Mouse (Mus musculus): Measurements from ENCODE around the gene Riox2. TPM values are rescaled to one million over a fixed set of nuclear protein-coding genes. Genes with fewer than 3 reads are reported as not detected.
"Not testable (repeated sequence)": the region's sequence is repeated elsewhere in the genome, so short reads cannot be mapped to it uniquely, and the experiment has no call there.

Gene Riox2
- 31.6 and 34.7 TPM in 2 replicates for polyA plus RNA-seq (2014; fragmentation: Nextera tagmentation; extraction: Ambion mirVana)

DNA sequence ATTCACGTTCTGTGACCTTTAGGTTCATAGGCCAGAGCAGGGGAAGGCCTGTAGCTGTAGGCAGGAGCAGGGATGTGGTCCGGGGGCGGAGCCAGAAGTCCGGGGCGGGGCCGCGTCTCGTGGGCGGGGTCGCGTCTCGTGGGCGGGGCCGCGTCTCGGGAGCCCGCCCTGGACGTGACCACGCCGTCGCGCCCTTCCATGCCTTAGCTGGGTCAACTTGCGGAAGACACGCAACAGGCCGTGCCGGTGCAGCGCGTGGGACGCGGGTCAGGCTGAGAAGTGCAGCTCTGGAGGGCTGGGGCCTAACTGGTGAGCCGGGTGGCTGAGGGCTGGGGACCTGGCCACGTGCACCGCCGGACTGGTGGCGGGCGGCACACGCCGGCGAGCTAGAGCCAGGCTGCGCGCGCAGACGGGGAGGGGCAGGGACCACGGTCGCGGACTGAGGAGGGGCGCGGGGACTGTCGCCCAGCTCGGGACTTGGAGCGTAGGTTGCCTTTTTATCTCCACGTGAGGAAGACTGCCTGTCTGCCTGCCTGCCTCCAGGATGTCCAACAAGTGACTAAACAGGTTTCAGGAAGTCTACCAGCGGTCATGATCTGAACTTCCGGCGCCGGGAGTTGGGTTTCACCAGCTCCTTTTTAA is at the start of gene Riox2:
Gene Riox2 (plus strand): TSS at position 139 of the 642 bp plus-strand sequence.
- ATAC-seq (ENCODE audit: insufficient read depth) (peak; percentile 96), DNase-seq (peak; percentile 89)
- Histone ChIP-seq H3K27me3 (ENCODE audit: insufficient read depth, low read length) (no peaks in the 10 kb centered on the region), H3K27ac (ENCODE audit: low read depth) (peak within 1 kb of the TSS; percentile 63; the same call in 1 of the 2 replicates), H3K4me1 (ENCODE audit: insufficient read depth) (no peaks in the 10 kb centered on the region), H3K36me3 (ENCODE audit: insufficient read depth) (0 out of 2 replicates have a peak, but pooled peaks cover 10% of the 10 kb centered on the region), H3K4me3 (ENCODE audit: low read depth, low read length) (peak within 1 kb of the TSS; percentile 67), H3K4me2 (peak within 1 kb of the TSS; percentile 67), H3K9ac (peak within 1 kb of the TSS; percentile 59), H3K9me3 (ENCODE audit: low read depth, low read length) (no peaks in the 10 kb centered on the region)
- under 1% methylated on average over 51 of the region's 56 CpGs for WGBS
- no peak for TF ChIP-seq CTCF (IDR thresholded peaks at IDR 0.05; ENCODE audit: low read depth)

DNA sequence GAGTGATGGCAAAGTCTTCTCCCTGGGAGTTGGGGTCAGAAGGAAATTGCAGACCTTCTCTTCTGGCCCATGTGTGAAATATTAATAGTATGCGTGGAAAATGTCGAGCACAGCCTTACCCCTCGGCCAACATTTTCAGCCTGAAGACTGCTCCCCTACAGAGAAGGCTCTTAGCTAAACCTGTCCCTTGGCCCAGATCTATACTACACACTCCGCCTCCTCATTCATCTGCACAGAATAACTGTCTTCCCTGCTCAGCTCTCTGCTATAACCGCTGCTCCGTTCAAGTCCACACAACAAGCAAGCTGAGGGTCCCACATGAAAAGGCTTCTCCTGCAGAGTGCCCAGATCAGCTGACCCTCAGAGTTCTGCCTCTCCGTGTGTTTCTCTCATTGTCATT is 43.6 kb upstream of the Riox2 start:
- no peak for DNase-seq
- no peak overlapping the region for H3K27ac ChIP-seq (ENCODE audit: low read depth)
- WGBS = 72% methylated on average over 7 of the region's 7 CpGs
- no peak overlapping the region for H3K4me2 ChIP-seq
- ATAC-seq (ENCODE audit: insufficient read depth) = no peak
- H3K9me3 ChIP-seq (ENCODE audit: low read depth, low read length) = no peaks in the 10 kb centered on the region
- H3K4me1 ChIP-seq (ENCODE audit: insufficient read depth) = no peaks in the 10 kb centered on the region
- H3K36me3 ChIP-seq (ENCODE audit: insufficient read depth) = no peaks in the 10 kb centered on the region
- H3K9ac ChIP-seq = no peak overlapping the region
- no peaks in the 10 kb centered on the region for H3K27me3 ChIP-seq (ENCODE audit: insufficient read depth, low read length)
- H3K4me3 ChIP-seq (ENCODE audit: low read depth, low read length) = no peak overlapping the region
- TF ChIP-seq CTCF (IDR thresholded peaks at IDR 0.05; ENCODE audit: low read depth) = no peak

DNA sequence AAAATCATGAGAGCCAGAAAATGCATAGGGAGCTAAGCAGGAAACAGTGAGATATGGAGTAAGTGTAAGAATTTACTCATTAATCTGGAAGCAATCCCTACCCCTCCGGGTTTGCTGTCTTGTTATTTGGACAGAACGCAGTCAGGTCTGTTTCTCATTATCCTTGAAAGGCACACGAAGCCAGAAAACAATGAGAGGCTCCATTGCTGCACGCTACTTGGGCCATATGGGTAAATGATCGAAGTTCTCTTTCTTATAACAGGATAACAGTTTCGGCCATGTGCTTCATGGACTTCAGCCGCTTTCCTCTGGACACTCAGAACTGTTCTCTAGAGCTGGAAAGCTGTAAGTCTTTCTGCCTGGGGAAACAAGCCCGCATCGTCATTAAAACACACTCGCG is 38.4 kb upstream of the Riox2 start:
- TF ChIP-seq CTCF (IDR thresholded peaks at IDR 0.05; ENCODE audit: low read depth) = no peak
- Histone ChIP-seq H3K9ac (no peak overlapping the region), H3K4me2 (no peak overlapping the region), H3K4me3 (ENCODE audit: low read depth, low read length) (no peak overlapping the region), H3K36me3 (ENCODE audit: insufficient read depth) (no peaks in the 10 kb centered on the region), H3K27ac (ENCODE audit: low read depth) (no peak overlapping the region), H3K9me3 (ENCODE audit: low read depth, low read length) (no peaks in the 10 kb centered on the region), H3K4me1 (ENCODE audit: insufficient read depth) (no peaks in the 10 kb centered on the region), H3K27me3 (ENCODE audit: insufficient read depth, low read length) (no peaks in the 10 kb centered on the region)
- DNase-seq = no peak
- ATAC-seq (ENCODE audit: insufficient read depth) = no peak
- WGBS = 71% methylated on average over 11 of the region's 11 CpGs

DNA sequence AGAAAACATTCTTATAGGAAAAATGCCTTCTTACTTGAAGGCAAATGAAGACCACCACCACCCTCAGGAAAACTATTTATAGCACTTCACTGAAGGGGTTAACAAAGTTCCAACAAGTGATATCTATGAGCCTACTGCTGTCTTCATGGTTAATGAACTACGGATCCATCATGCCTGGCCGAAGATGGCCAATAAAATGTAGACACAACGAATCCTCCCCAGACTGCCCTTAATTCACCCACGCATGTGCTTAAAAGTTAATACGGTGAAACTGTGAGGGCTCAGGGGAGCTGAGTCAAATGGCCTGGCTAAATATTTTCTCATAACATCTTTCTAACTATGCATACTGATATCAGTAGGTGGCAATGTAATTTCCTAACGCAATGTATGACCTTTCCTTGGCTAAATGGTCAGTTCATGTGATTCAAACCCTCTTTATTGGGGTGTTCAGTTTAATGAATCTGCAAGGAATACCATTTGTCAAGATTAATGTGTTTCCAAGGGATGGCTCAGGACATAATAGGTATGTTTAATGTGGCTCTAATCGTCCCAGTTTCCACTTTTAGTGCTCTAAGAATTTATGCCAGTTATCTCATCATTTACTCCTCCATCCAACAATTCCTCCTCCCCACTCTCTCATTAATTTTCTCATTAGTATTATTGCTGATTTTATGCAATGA is 26.6 kb upstream of the Riox2 start:
- Histone ChIP-seq H3K4me2 (no peak overlapping the region), H3K27me3 (ENCODE audit: insufficient read depth, low read length) (no peaks in the 10 kb centered on the region), H3K36me3 (ENCODE audit: insufficient read depth) (no peaks in the 10 kb centered on the region), H3K9me3 (ENCODE audit: low read depth, low read length) (no peaks in the 10 kb centered on the region), H3K27ac (ENCODE audit: low read depth) (no peak overlapping the region), H3K9ac (no peak overlapping the region), H3K4me1 (ENCODE audit: insufficient read depth) (no peaks in the 10 kb centered on the region), H3K4me3 (ENCODE audit: low read depth, low read length) (no peak overlapping the region)
- TF ChIP-seq CTCF (IDR thresholded peaks at IDR 0.05; ENCODE audit: low read depth) = no peak
- WGBS = 84% methylated on average over 7 of the region's 7 CpGs
- ATAC-seq (ENCODE audit: insufficient read depth) (no peak), DNase-seq (no peak)

DNA sequence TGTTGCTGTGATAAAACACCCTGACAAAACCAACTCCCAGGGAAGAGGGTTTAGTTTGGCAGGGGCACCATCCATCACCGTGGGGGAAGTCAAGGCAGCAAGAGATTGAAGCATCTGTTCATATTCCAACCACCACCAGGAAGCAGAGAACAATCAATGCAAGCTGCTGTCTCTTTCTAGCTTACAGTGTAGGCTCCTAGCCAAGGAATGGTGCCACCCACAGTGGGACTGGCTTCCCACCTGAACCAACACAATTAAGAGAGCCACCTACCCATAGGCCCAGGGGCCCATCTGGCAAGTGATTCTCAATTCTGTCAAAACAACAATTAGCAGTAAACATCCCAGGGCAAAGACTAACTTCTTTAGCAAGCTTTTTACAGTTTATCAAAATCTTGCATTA is 23.4 kb upstream of the Riox2 start:
- WGBS = 88% methylated on average over 1 of the region's 1 CpGs
- no peak overlapping the region for H3K27ac ChIP-seq (ENCODE audit: low read depth)
- TF ChIP-seq CTCF (IDR thresholded peaks at IDR 0.05; ENCODE audit: low read depth) = no peak
- no peak overlapping the region for H3K4me3 ChIP-seq (ENCODE audit: low read depth, low read length)
- no peaks in the 10 kb centered on the region for H3K4me1 ChIP-seq (ENCODE audit: insufficient read depth)
- ATAC-seq (ENCODE audit: insufficient read depth) (no peak), DNase-seq (no peak)
- H3K9me3 ChIP-seq (ENCODE audit: low read depth, low read length) = no peaks in the 10 kb centered on the region
- no peaks in the 10 kb centered on the region for H3K36me3 ChIP-seq (ENCODE audit: insufficient read depth)
- no peaks in the 10 kb centered on the region for H3K27me3 ChIP-seq (ENCODE audit: insufficient read depth, low read length)
- no peak overlapping the region for H3K9ac ChIP-seq
- no peak overlapping the region for H3K4me2 ChIP-seq

DNA sequence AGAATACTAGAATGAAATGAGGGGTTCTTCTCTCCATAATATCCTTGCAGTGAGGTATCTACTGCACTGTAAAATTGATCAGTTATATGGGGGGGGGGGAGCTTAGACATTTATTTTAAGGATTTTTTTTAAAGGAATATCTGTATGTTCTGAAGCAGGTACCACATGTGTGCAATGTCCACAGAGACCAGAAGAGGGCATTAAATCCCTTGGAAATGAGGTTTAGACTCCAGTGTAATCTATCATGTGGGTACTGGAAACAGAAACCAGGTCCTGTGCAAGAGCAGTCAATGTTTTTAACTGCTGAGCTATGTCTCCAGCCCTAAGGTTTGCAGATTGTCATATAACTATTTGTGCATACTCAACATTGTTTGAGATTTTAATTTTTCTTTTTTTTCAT is 22.5 kb upstream of the Riox2 start:
- no peak for TF ChIP-seq CTCF (IDR thresholded peaks at IDR 0.05; ENCODE audit: low read depth)
- Histone ChIP-seq H3K36me3 (ENCODE audit: insufficient read depth) (no peaks in the 10 kb centered on the region), H3K4me1 (ENCODE audit: insufficient read depth) (no peaks in the 10 kb centered on the region), H3K4me3 (ENCODE audit: low read depth, low read length) (no peak overlapping the region), H3K27ac (ENCODE audit: low read depth) (no peak overlapping the region), H3K9ac (no peak overlapping the region), H3K4me2 (no peak overlapping the region), H3K9me3 (ENCODE audit: low read depth, low read length) (no peaks in the 10 kb centered on the region), H3K27me3 (ENCODE audit: insufficient read depth, low read length) (no peaks in the 10 kb centered on the region)
- ATAC-seq (ENCODE audit: insufficient read depth) (no peak), DNase-seq (no peak)

DNA sequence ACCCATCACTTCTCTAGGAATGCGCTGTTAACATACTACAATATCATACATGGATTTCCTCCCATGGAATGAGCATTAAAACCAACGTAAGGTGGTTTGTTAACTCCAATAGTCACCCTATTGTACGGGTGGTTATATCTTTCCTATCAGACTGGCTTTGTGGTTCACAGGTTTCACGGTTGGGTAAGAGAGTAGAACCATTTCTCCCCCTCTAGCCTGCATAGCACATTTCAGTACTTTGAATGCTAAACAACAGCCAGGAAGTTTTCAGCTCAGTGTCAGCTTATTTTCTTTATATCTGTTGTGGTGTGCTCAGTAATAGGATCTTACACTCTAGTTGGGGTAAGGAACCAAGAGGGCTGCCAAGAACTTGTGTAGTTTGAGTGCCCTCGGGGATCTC is 19.8 kb upstream of the Riox2 start:
- Histone ChIP-seq H3K4me2 (no peak overlapping the region), H3K27me3 (ENCODE audit: insufficient read depth, low read length) (no peaks in the 10 kb centered on the region), H3K27ac (ENCODE audit: low read depth) (no peak overlapping the region), H3K4me3 (ENCODE audit: low read depth, low read length) (no peak overlapping the region), H3K9ac (no peak overlapping the region), H3K4me1 (ENCODE audit: insufficient read depth) (no peaks in the 10 kb centered on the region), H3K9me3 (ENCODE audit: low read depth, low read length) (no peaks in the 10 kb centered on the region), H3K36me3 (ENCODE audit: insufficient read depth) (no peaks in the 10 kb centered on the region)
- ATAC-seq (ENCODE audit: insufficient read depth) (no peak), DNase-seq (no peak)
- WGBS = 87% methylated on average over 5 of the region's 5 CpGs
- TF ChIP-seq CTCF (IDR thresholded peaks at IDR 0.05; ENCODE audit: low read depth) = no peak

DNA sequence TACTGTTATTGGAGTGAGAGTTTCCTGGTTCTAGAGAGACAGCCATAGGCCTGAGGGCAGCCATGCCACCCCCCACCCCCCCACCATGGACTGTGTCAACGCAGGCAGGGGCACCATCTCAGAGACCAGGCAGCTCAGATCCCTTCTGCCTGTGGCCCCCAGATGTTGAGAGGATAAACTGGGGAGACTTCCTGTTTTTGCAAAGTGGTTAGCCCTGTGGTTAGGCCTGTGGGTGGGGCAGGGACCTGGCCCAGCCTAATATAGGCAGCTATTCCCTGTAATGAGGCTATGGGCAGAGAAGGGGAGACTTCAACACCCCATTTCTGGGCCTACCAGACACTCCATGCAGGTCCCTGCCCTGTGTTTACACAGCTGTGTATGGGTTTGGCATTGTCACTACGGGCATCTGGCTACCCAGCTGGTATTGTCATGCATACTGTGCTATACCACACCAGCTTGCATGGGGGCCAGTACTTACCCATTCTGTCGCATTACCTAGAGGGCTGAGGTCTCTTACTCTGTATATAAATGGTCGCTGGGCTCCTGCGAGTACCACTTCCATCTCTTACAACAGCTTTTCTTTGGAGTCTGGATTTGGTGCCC is 12.2 kb upstream of the Riox2 start:
- H3K4me2 ChIP-seq; H3K4me3 ChIP-seq (ENCODE audit: low read depth, low read length); H3K4me1 ChIP-seq (ENCODE audit: insufficient read depth); H3K27me3 ChIP-seq (ENCODE audit: insufficient read depth, low read length); H3K9ac ChIP-seq; H3K36me3 ChIP-seq (ENCODE audit: insufficient read depth); DNase-seq; H3K9me3 ChIP-seq (ENCODE audit: low read depth, low read length); ATAC-seq (ENCODE audit: insufficient read depth); H3K27ac ChIP-seq (ENCODE audit: low read depth): not testable (repeated sequence)
- 74% methylated on average over 5 of the region's 5 CpGs for WGBS
